Mouse (Mus musculus): Measurements from ENCODE around the gene Olfr1466. TPM values are rescaled to one million over a fixed set of nuclear protein-coding genes. Genes with fewer than 3 reads are reported as not detected.

The Olfr1466 gene
- not detected in 2 replicates for polyA plus RNA-seq (2012; rRNA removed)

DNA sequence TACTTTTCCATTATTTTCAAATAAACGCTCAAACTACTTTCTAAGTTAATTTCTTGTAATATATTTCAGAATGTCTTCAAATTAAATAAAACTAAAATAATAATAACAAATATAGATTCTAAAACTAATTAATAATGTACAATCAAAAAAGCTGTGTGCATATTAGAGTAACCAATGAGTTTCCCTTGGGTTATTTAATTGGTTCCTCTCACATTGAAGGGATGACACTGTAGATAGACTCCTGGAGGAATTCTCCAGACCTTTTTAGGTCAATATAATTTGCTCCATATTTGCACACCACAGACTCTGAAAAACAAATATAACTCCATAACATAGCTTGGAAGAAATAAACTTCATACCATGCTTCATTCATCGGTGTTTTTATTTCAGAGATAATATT lies at the start of gene Olfr1466:
TSS of gene Olfr1466 (plus strand) at position 301 of the 400 bp plus-strand sequence.
- DNase-seq (ENCODE audit: low spot score), result no peak

DNA sequence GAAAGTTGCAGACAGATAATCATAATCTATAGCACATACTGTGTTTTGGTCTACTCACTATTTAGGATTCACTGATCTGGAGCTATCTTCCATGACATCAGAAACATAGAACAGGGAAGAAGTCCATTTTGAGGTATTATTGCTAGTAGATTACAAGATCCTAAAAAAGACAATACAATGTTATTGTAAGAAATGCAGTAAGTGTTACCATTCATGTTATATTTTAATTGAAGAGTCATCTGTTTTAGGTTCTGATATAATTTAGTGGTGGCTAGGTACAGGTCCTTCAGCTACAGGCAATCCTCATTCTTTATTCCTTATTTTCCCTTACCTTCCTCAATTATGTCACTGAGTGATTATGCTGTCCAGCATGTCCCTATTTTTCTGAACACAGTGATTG lies 23.2 kb upstream of the Olfr1466 start, which contains the start of gene Olfr1465:
TSS of gene Olfr1465 (minus strand) at position 101 of the 400 bp plus-strand sequence.
- DNase-seq (ENCODE audit: low spot score), result no peak

DNA sequence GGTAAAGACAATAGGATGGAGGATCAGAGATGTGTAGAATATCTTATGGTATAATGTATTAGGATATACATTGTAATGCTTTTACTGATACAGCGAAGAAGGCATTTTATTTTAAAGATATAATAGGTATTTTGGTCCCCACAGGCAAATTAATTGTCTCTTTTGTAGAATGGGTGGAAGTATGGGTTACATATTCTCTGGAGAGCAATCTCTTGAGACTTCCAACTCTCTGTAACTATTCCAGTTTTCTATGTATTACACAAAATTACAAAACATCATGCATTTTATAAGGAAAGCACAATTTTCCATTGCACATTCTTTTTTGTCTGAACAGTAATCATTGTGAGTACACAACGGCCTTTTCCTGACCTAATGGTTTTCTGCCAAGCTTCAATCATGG lies 23.3 kb downstream of the Olfr1466 start, which contains the start of gene Olfr1467:
TSS of gene Olfr1467 (plus strand) at position 301 of the 400 bp plus-strand sequence.
- no peak for DNase-seq (ENCODE audit: low spot score)

Other genes starting within 250 kb of the Olfr1466 start
- gene Olfr1457, start 241.0 kb upstream of the Olfr1466 start, polyA plus RNA-seq (2012; rRNA removed), result not detected in 2 replicates
- gene Olfr1458, start 232.1 kb upstream of the Olfr1466 start, polyA plus RNA-seq (2012; rRNA removed), result not detected in 2 replicates
- gene Olfr1459, start 189.3 kb upstream of the Olfr1466 start, polyA plus RNA-seq (2012; rRNA removed), result not detected in 2 replicates
- gene Olfr1461, start 175.9 kb upstream of the Olfr1466 start, polyA plus RNA-seq (2012; rRNA removed), result not detected in 2 replicates
- not detected in 2 replicates for gene Olfr1462, start 153.1 kb upstream of the Olfr1466 start, polyA plus RNA-seq (2012; rRNA removed)
- not detected in 2 replicates for gene Olfr1463, start 107.5 kb upstream of the Olfr1466 start, polyA plus RNA-seq (2012; rRNA removed)
- not detected in 2 replicates for gene Olfr1465, start 23.3 kb upstream of the Olfr1466 start, polyA plus RNA-seq (2012; rRNA removed)
- gene Olfr1467, start 23.4 kb downstream of the Olfr1466 start, polyA plus RNA-seq (2012; rRNA removed), result not detected in 2 replicates
- not detected in 2 replicates for gene Olfr1469, start 69.0 kb downstream of the Olfr1466 start, polyA plus RNA-seq (2012; rRNA removed)
- gene Olfr1471, start 104.5 kb downstream of the Olfr1466 start, polyA plus RNA-seq (2012; rRNA removed), result not detected in 2 replicates
- gene Olfr1472, start 117.2 kb downstream of the Olfr1466 start, polyA plus RNA-seq (2012; rRNA removed), result not detected in 2 replicates
- not detected in 2 replicates for gene Olfr1474, start 130.7 kb downstream of the Olfr1466 start, polyA plus RNA-seq (2012; rRNA removed)
- gene Olfr1475, start 141.3 kb downstream of the Olfr1466 start, polyA plus RNA-seq (2012; rRNA removed), result not detected in 2 replicates
- not detected in 2 replicates for gene Olfr1477, start 161.7 kb downstream of the Olfr1466 start, polyA plus RNA-seq (2012; rRNA removed)
- not detected in 2 replicates for gene Olfr1480, start 189.1 kb downstream of the Olfr1466 start, polyA plus RNA-seq (2012; rRNA removed)
- not detected in 2 replicates for gene Olfr1484, start 244.6 kb downstream of the Olfr1466 start, polyA plus RNA-seq (2012; rRNA removed)